Mouse (Mus musculus) MEL (cell line): ENCODE results near the gene Lrrc8e. TPM values are rescaled to one million over a fixed set of nuclear protein-coding genes. Genes with fewer than 3 reads are reported as not detected.

Source experiments
- DNase-seq: peaks from one replicate; pipeline ENCODE4 v3.0.0; 2011; ENCODE audit warnings: low read depth, low spot score
- H3K27ac ChIP-seq: 2 replicates; pipeline ENCODE4 v1.5.1; 2012; ENCODE audit warnings: low read depth, mild to moderate bottlenecking, control low read depth, low read length, moderate library complexity; ENCODE audit not compliant: control insufficient read depth
- H3K27me3 ChIP-seq, 2 experiments: fragments of 150-350 bp in 1 of 2; sonication (generic) in 1 of 2; 2 replicates each; pipeline ENCODE4 v1.6.1; 2012; ENCODE audit warnings: low read length in 2 of 2, mild to moderate bottlenecking in 2 of 2, improper control_type of control experiment in 1 of 2, moderate library complexity in 1 of 2; ENCODE audit not compliant: insufficient read depth in 2 of 2, control insufficient read depth in 1 of 2
- H3K36me3 ChIP-seq, 2 experiments: 2 replicates each; pipeline ENCODE4 v1.6.1; 2012 to 2014; ENCODE audit warnings: low read length in 2 of 2, improper control_type of control experiment in 1 of 2, inconsistent platforms in 1 of 2, mild to moderate bottlenecking in 1 of 2; ENCODE audit not compliant: insufficient read depth in 2 of 2, control insufficient read depth in 1 of 2
- H3K4me1 ChIP-seq, 2 experiments: fragments of 150-350 bp in 1 of 2; sonication (generic) in 1 of 2; 2 replicates each; pipeline ENCODE4 v1.6.1; 2012; ENCODE audit warnings: low read length in 2 of 2, improper control_type of control experiment in 1 of 2, mild to moderate bottlenecking in 1 of 2; ENCODE audit not compliant: insufficient read depth in 2 of 2, control insufficient read depth in 1 of 2
- H3K4me3 ChIP-seq, 2 experiments: fragments of 150-350 bp in 1 of 2; sonication (generic) in 1 of 2; 2 replicates each; pipeline ENCODE4 v1.5.1; 2012; ENCODE audit warnings: low read depth in 2 of 2, low read length in 2 of 2, mild to moderate bottlenecking in 2 of 2, moderate library complexity in 2 of 2, control low read depth in 1 of 2, improper control_type of control experiment in 1 of 2; ENCODE audit not compliant: control insufficient read depth in 1 of 2, insufficient read depth in 1 of 2
- H3K79me2 ChIP-seq: 2 replicates; pipeline ENCODE4 v1.6.1; 2012; ENCODE audit warnings: mild to moderate bottlenecking, low read length, moderate library complexity; ENCODE audit not compliant: control insufficient read depth, poor library complexity, insufficient read depth
- H3K9ac ChIP-seq: 2 replicates; pipeline ENCODE4 v1.6.1; 2012; ENCODE audit warnings: low read depth, mild to moderate bottlenecking, control low read depth, low read length, moderate library complexity; ENCODE audit not compliant: control insufficient read depth, poor library complexity, severe bottlenecking
- H3K9me3 ChIP-seq: fragments of 150-350 bp; sonication (generic); replicated peaks from 2 replicates; pipeline ENCODE4 v1.6.1; 2012; ENCODE audit warnings: mild to moderate bottlenecking, low read length, improper control_type of control experiment, moderate library complexity; ENCODE audit not compliant: insufficient read depth
- CTCF ChIP-seq, 3 experiments: IDR thresholded peaks in 2 of 3; conservative IDR thresholded peaks in 1 of 3; 2 replicates each; pipeline ENCODE4 v1.5.1; 2011 to 2012; ENCODE audit warnings: low read length in 3 of 3, low read depth in 2 of 3, mild to moderate bottlenecking in 2 of 3, improper control_type of control experiment in 1 of 3, inconsistent platforms in 1 of 3, mixed read lengths in 1 of 3, moderate library complexity in 1 of 3; ENCODE audit not compliant: control insufficient read depth in 1 of 3, insufficient read depth in 1 of 3, poor library complexity in 1 of 3, severe bottlenecking in 1 of 3
- ELF1 ChIP-seq: IDR thresholded peaks from 2 replicates; pipeline ENCODE4 v1.6.1; 2014; ENCODE audit warnings: low read depth, mild to moderate bottlenecking, inconsistent platforms, low read length, improper control_type of control experiment, moderate library complexity
- GATA1 ChIP-seq: IDR thresholded peaks from 2 replicates; pipeline ENCODE4 v1.6.1; 2011; ENCODE audit warnings: low read depth, low read length, improper control_type of control experiment
- KAT2A ChIP-seq: conservative IDR thresholded peaks from 2 replicates; pipeline ENCODE4 v1.6.1; 2012; ENCODE audit warnings: low read depth, low read length, improper control_type of control experiment, inconsistent platforms
- MAX ChIP-seq: IDR thresholded peaks from 2 replicates; pipeline ENCODE4 v1.6.1; 2011; ENCODE audit warnings: low read length, improper control_type of control experiment
- MYB ChIP-seq: IDR thresholded peaks from 2 replicates; pipeline ENCODE4 v1.6.1; 2011; ENCODE audit warnings: mild to moderate bottlenecking, low read depth, low read length, improper control_type of control experiment
- NELFE ChIP-seq: IDR thresholded peaks from 2 replicates; pipeline ENCODE4 v1.6.1; 2011; ENCODE audit warnings: low read depth, low read length, improper control_type of control experiment
- NRF1 ChIP-seq: IDR thresholded peaks from 2 replicates; pipeline ENCODE4 v1.6.1; 2014; ENCODE audit warnings: low read depth, mild to moderate bottlenecking, inconsistent platforms, low read length, improper control_type of control experiment, moderate library complexity; ENCODE audit not compliant: poor library complexity, insufficient read depth, severe bottlenecking
- RAD21 ChIP-seq: IDR thresholded peaks from 2 replicates; pipeline ENCODE4 v1.6.1; 2011; ENCODE audit warnings: mild to moderate bottlenecking, low read depth, low read length, improper control_type of control experiment
- SIN3A ChIP-seq: IDR thresholded peaks from 2 replicates; pipeline ENCODE4 v1.6.1; 2012; ENCODE audit warnings: low read length, improper control_type of control experiment, inconsistent platforms
- SMC3 ChIP-seq: IDR thresholded peaks from 2 replicates; pipeline ENCODE4 v1.6.1; 2011; ENCODE audit warnings: low read depth, low read length, improper control_type of control experiment
- TAL1 ChIP-seq: IDR thresholded peaks from 2 replicates; pipeline ENCODE4 v1.6.1; 2012; ENCODE audit warnings: mild to moderate bottlenecking, inconsistent platforms, low read length, moderate library complexity, mixed read lengths
- UBTF ChIP-seq: IDR thresholded peaks from 2 replicates; pipeline ENCODE4 v1.6.1; 2012; ENCODE audit warnings: low read depth, mild to moderate bottlenecking, inconsistent platforms, low read length, improper control_type of control experiment, moderate library complexity, borderline replicate concordance; ENCODE audit not compliant: insufficient read depth
- ZC3H11A ChIP-seq: IDR thresholded peaks from 2 replicates; pipeline ENCODE4 v1.6.1; 2012; ENCODE audit warnings: low read depth, mild to moderate bottlenecking, inconsistent platforms, low read length, improper control_type of control experiment
- ZNF384 ChIP-seq: IDR thresholded peaks from 2 replicates; pipeline ENCODE4 v1.6.1; 2012; ENCODE audit warnings: low read depth, mild to moderate bottlenecking, inconsistent platforms, low read length, improper control_type of control experiment
- polyA plus RNA-seq, 2 experiments: library from polyadenylated mRNA; stranded (reverse) in 1 of 2; unstranded in 1 of 2; fragments of >175 nt in 1 of 2; fragments of >200 nt in 1 of 2; gene quantifications; 2 replicates each; pipeline versions ENCODE4 v1.2.1 to v1.2.4; 2012; ENCODE audit warnings: low replicate concordance in 2 of 2, low read depth in 1 of 2; ENCODE audit not compliant: insufficient read length in 2 of 2, insufficient read depth in 1 of 2, missing spikeins in 1 of 2
- total RNA-seq: library from RNA; depleted of rRNA; stranded (reverse); fragments of 300-350 nt; gene quantifications from 2 replicates; pipeline ENCODE4 v1.2.3, GENCODE M21; 2012

The Lrrc8e gene
- total and polyA plus RNA-seq, 3 experiments: 0.35 to 0.36 TPM; not detected in 1

DNA sequence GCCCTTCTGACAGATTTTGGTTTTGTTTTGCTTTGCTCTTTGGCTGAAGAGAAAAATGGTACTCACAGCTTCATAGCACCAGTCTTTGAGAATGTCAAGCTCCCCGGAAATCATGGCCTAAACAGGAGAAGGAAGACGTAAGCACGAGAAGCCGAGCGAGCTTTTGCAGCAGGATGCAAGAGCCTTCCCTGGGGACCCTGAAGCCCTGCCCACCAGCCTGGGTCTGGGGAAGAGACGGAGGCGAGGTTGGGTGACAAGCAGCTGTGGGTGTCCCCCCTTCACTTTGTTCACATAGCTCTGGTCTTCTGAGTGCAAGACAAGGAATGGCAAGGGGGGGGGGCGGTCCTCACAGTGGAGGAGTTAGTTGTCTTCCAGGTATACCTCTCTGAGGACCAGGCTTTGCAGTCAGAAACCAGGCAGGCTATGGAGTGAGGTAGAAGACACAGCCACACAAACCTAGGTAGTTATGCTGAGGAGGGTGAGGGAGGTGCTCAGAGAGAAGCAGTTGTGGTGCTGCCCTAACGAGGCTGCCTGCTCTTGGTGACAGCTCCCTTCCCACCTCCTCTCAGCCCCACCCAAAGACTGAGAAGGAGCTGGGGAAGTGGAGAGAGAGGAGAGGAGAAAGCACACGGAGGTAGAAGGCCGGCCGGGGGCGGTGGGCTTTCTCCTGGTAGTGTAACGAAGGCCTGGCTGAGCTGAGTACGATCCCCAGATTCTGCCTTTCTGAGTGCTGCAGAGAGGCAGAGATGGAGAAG, 38.7 kb downstream of the Lrrc8e start:
- DNase-seq: no peak
- no peaks in the 10 kb centered on the region for H3K27me3 ChIP-seq
- no peaks in the 10 kb centered on the region for H3K9me3 ChIP-seq
- H3K4me1 ChIP-seq: no peaks in the 10 kb centered on the region
- H3K9ac ChIP-seq: no peak overlapping the region
- no peaks in the 10 kb centered on the region for H3K79me2 ChIP-seq
- no peak overlapping the region for H3K4me3 ChIP-seq
- H3K27ac ChIP-seq: no peak overlapping the region
- H3K36me3 ChIP-seq: peaks cover 0 to 18% of the 10 kb centered on the region in 2 experiments; a peak in 2 of 4 replicates
- TF ChIP-seq MAX (no peak), MYB (no peak), CTCF (IDR thresholded peaks at IDR 0.05 in 2 of 3, conservative IDR thresholded peaks at IDR 0.05 in 1 of 3; ENCODE audit: control insufficient read depth in 1 of 3, insufficient read depth in 1 of 3, low read depth in 2 of 3, low read length in 3 of 3, poor library complexity in 1 of 3, severe bottlenecking in 1 of 3) (no peak), SIN3A (no peak), NELFE (no peak), UBTF (no peak), ZNF384 (no peak), ELF1 (no peak), TAL1 (no peak), KAT2A (no peak)

DNA sequence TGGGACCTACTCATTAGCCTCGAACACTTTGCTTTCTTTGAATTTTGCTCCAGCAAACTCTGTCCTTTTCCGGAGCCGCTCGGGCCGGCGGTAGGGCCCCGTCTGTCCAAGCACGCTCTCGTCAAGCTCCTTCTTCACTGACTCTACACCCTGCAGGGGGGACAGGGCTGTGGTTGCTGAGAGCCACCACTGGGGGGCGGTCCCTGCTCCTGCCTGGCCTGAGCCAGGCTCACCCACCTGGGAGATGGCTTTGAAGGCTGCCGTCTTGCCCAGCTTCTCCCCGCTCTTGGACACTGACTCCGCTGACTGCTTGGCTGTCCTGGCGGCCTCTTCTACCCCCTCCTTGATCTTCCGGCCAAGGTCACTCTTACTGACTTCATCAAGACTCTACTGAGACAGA, 41.0 kb downstream of the Lrrc8e start:
- TF ChIP-seq MYB (no peak), ZC3H11A (peak; percentile 50; the same call in 1 of the 2 replicates), CTCF (IDR thresholded peaks at IDR 0.05 in 2 of 3, conservative IDR thresholded peaks at IDR 0.05 in 1 of 3; ENCODE audit: control insufficient read depth in 1 of 3, insufficient read depth in 1 of 3, low read depth in 2 of 3, low read length in 3 of 3, poor library complexity in 1 of 3, severe bottlenecking in 1 of 3) (peak; percentile 27 to 73 (median 55); a peak in 5 of 6 replicates), RAD21 (peak; percentile 34), SMC3 (peak; percentile 59), GATA1 (no peak), NRF1 (no peak)
- Histone ChIP-seq H3K4me3 (no peak overlapping the region), H3K27me3 (no peaks in the 10 kb centered on the region), H3K79me2 (no peaks in the 10 kb centered on the region), H3K27ac (no peak overlapping the region), H3K4me1 (no peaks in the 10 kb centered on the region), H3K9me3 (no peaks in the 10 kb centered on the region), H3K36me3 (peaks cover 0 to 22% of the 10 kb centered on the region in 2 experiments; a peak in 2 of 4 replicates), H3K9ac (no peak overlapping the region)
- peak; percentile 46 for DNase-seq
